Mouse (Mus musculus): ENCODE data around the gene Cux1.

GRCm38 (mm10) chr5:136480541-136480940 is 86.7 kb downstream of the Cux1 start:
- TF ChIP-seq POLR2A (IDR thresholded peaks at IDR 0.05; ENCODE audit: insufficient read depth, low read depth, low read length) (no peak), CTCF (IDR thresholded peaks at IDR 0.05; ENCODE audit: insufficient read depth, low read depth, low read length) (no peak)

Measured in olfactory bulb, adult 2 months (tissue).